Mouse (Mus musculus): Measurements from ENCODE around the gene Rasa2. TPM values are rescaled to one million over a fixed set of nuclear protein-coding genes. Genes with fewer than 3 reads are reported as not detected.

The Rasa2 gene
- total RNA-seq, 1 experiment: 9.7 TPM

DNA sequence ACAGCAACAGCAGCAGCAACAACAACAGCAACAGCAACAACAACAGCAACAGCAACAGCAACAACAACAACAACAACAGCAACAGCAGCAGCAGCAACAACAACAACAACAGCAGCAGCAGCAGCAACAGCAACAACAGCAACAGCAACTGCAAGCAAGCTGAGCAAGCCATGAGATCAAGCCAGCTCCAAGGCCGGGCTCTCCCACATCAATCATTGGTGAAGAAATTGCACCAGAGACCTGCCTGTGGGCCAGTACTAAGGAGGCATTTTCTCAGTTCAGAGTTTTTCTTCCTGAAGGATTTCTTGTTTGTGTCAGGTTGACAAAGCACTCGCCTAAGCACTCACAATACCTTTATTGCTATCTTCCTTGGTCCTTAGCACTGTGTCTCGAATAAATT is 114.6 kb downstream of the Rasa2 start:
- no peak overlapping the region for H3K27ac ChIP-seq (ENCODE audit: insufficient read depth, low read depth, low read length, poor library complexity, severe bottlenecking)
- no peak overlapping the region for H3K9ac ChIP-seq (ENCODE audit: insufficient read depth, low read depth, low read length, poor library complexity, severe bottlenecking)
- no peaks in the 10 kb centered on the region for H3K36me3 ChIP-seq (ENCODE audit: control insufficient read depth, insufficient read depth, low read length, poor library complexity, severe bottlenecking)
- TF ChIP-seq CHD2 (IDR thresholded peaks at IDR 0.05; ENCODE audit: low read depth, low read length) (no peak), ZNF384 (IDR thresholded peaks at IDR 0.05; ENCODE audit: low read depth, low read length) (no peak), HCFC1 (IDR thresholded peaks at IDR 0.05; ENCODE audit: borderline replicate concordance, insufficient read depth, low read length) (no peak), MAFK (IDR thresholded peaks at IDR 0.05; ENCODE audit: insufficient read depth, low read depth, low read length) (no peak), ZC3H11A (IDR thresholded peaks at IDR 0.05; ENCODE audit: borderline replicate concordance, low read depth, low read length) (no peak)
- in situ Hi-C loops (cut with MboI; ENCODE audit: low sequenced_read_pairs in 2 of 2, unreplicated experiment in 2 of 2): no loop called here
- H3K4me1 ChIP-seq (ENCODE audit: control insufficient read depth in 2 of 2, insufficient read depth in 2 of 2, low read length in 2 of 2, poor library complexity in 1 of 2): peaks cover 0 to 11% of the 10 kb centered on the region in 2 experiments; a peak in 1 of 4 replicates
- no peak overlapping the region for H3K4me3 ChIP-seq (ENCODE audit: insufficient read depth in 1 of 2, low read depth in 1 of 2, low read length in 2 of 2, poor library complexity in 1 of 2, severe bottlenecking in 1 of 2)
- no peaks in the 10 kb centered on the region for H3K9me3 ChIP-seq (ENCODE audit: control insufficient read depth, insufficient read depth, low read depth, low read length)
- no peak for DNase-seq (ENCODE audit: low read depth, low spot score)

DNA sequence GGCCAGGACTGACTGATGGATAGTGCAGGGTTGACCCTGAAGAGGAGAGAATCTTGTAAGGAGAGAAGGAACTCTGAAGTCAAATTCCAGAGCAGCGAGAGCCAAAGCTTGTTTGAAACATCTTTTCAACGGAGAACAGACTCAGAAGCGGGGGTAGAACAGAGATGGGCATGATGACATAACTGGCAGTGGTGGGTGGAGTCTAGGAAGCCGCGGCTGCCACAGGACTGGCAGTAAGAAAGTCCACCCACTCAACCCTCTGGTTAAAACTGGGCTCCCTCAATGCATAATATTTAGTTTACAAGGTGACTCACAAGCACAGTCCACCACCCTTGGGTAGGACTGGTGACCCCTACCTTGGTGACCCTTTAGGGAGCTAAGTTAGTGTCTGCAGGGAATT is 115.7 kb downstream of the Rasa2 start:
- peaks cover 0 to 11% of the 10 kb centered on the region in 2 experiments; a peak in 1 of 4 replicates for H3K4me1 ChIP-seq (ENCODE audit: control insufficient read depth in 2 of 2, insufficient read depth in 2 of 2, low read length in 2 of 2, poor library complexity in 1 of 2)
- H3K4me3 ChIP-seq (ENCODE audit: insufficient read depth in 1 of 2, low read depth in 1 of 2, low read length in 2 of 2, poor library complexity in 1 of 2, severe bottlenecking in 1 of 2): no peak overlapping the region
- DNase-seq (ENCODE audit: low read depth, low spot score): no peak
- no peaks in the 10 kb centered on the region for H3K36me3 ChIP-seq (ENCODE audit: control insufficient read depth, insufficient read depth, low read length, poor library complexity, severe bottlenecking)
- no peak overlapping the region for H3K9ac ChIP-seq (ENCODE audit: insufficient read depth, low read depth, low read length, poor library complexity, severe bottlenecking)
- no peak for TF ChIP-seq MAFK (IDR thresholded peaks at IDR 0.05; ENCODE audit: insufficient read depth, low read depth, low read length)
- TF ChIP-seq CHD2 (IDR thresholded peaks at IDR 0.05; ENCODE audit: low read depth, low read length): no peak
- TF ChIP-seq HCFC1 (IDR thresholded peaks at IDR 0.05; ENCODE audit: borderline replicate concordance, insufficient read depth, low read length): no peak
- TF ChIP-seq ZC3H11A (IDR thresholded peaks at IDR 0.05; ENCODE audit: borderline replicate concordance, low read depth, low read length): no peak
- no peak for TF ChIP-seq ZNF384 (IDR thresholded peaks at IDR 0.05; ENCODE audit: low read depth, low read length)
- in situ Hi-C loops (cut with MboI; ENCODE audit: low sequenced_read_pairs in 2 of 2, unreplicated experiment in 2 of 2): no loop called here
- no peaks in the 10 kb centered on the region for H3K9me3 ChIP-seq (ENCODE audit: control insufficient read depth, insufficient read depth, low read depth, low read length)
- no peak overlapping the region for H3K27ac ChIP-seq (ENCODE audit: insufficient read depth, low read depth, low read length, poor library complexity, severe bottlenecking)

DNA sequence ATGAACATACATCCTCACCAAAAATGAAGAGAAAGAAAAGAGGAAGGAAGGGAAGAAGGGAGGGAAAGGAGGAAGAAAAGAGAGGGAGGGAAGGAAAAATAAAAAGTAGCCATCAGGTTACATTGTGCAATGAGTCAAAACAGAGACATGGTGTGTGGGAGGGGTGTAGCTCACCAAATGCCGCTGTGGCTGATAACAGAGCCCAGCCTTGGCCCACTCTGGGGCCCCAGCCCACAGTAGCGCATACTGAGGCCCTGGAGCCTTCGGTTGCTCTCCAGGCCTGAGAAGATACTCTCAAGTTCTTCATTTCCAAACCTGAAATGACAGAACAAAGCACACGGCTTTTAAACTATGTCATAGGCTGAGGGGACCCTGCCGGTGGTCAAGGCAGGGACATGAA is 117.1 kb downstream of the Rasa2 start:
- no peak for TF ChIP-seq ZC3H11A (IDR thresholded peaks at IDR 0.05; ENCODE audit: borderline replicate concordance, low read depth, low read length)
- no peak for TF ChIP-seq MAFK (IDR thresholded peaks at IDR 0.05; ENCODE audit: insufficient read depth, low read depth, low read length)
- TF ChIP-seq CHD2 (IDR thresholded peaks at IDR 0.05; ENCODE audit: low read depth, low read length): no peak
- no peak for TF ChIP-seq HCFC1 (IDR thresholded peaks at IDR 0.05; ENCODE audit: borderline replicate concordance, insufficient read depth, low read length)
- TF ChIP-seq ZNF384 (IDR thresholded peaks at IDR 0.05; ENCODE audit: low read depth, low read length): no peak
- no peak for DNase-seq (ENCODE audit: low read depth, low spot score)
- H3K9ac ChIP-seq (ENCODE audit: insufficient read depth, low read depth, low read length, poor library complexity, severe bottlenecking): no peak overlapping the region
- H3K4me3 ChIP-seq (ENCODE audit: insufficient read depth in 1 of 2, low read depth in 1 of 2, low read length in 2 of 2, poor library complexity in 1 of 2, severe bottlenecking in 1 of 2): no peak overlapping the region
- in situ Hi-C loops (cut with MboI; ENCODE audit: low sequenced_read_pairs in 2 of 2, unreplicated experiment in 2 of 2): no loop called here
- H3K36me3 ChIP-seq (ENCODE audit: control insufficient read depth, insufficient read depth, low read length, poor library complexity, severe bottlenecking): no peaks in the 10 kb centered on the region
- no peak overlapping the region for H3K27ac ChIP-seq (ENCODE audit: insufficient read depth, low read depth, low read length, poor library complexity, severe bottlenecking)
- H3K9me3 ChIP-seq (ENCODE audit: control insufficient read depth, insufficient read depth, low read depth, low read length): no peaks in the 10 kb centered on the region
- peaks cover 0 to 11% of the 10 kb centered on the region in 2 experiments; a peak in 1 of 4 replicates for H3K4me1 ChIP-seq (ENCODE audit: control insufficient read depth in 2 of 2, insufficient read depth in 2 of 2, low read length in 2 of 2, poor library complexity in 1 of 2)

DNA sequence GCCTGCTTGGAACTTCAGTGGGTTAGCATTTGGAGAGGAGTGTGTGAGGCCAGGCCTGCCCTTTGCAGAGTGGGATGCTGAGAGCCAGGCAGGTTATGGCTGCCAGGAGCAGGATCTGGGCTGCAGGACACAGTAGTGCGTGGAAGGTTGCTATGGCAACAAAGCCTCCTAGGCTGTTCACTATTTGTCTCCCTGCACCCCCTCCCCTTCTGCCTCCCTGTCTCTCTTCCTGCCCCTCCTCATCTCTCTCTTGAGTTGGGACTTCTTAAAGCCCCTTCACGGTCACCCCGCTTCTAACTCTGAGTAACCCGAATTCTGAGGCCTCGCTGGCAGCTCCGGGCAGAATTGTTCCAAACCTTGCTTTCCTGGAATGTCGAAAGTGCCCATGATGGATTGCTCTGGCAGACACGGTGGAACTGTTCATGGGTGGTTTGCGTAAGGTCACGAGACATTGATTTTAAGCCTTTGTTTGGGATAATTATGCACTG is 125.4 kb downstream of the Rasa2 start:
- no peak for DNase-seq (ENCODE audit: low read depth, low spot score)
- no peak overlapping the region for H3K4me3 ChIP-seq (ENCODE audit: insufficient read depth in 1 of 2, low read depth in 1 of 2, low read length in 2 of 2, poor library complexity in 1 of 2, severe bottlenecking in 1 of 2)
- H3K9me3 ChIP-seq (ENCODE audit: control insufficient read depth, insufficient read depth, low read depth, low read length): no peaks in the 10 kb centered on the region
- no peak overlapping the region for H3K27ac ChIP-seq (ENCODE audit: insufficient read depth, low read depth, low read length, poor library complexity, severe bottlenecking)
- H3K9ac ChIP-seq (ENCODE audit: insufficient read depth, low read depth, low read length, poor library complexity, severe bottlenecking): no peak overlapping the region
- TF ChIP-seq ZNF384 (IDR thresholded peaks at IDR 0.05; ENCODE audit: low read depth, low read length) (no peak), MAFK (IDR thresholded peaks at IDR 0.05; ENCODE audit: insufficient read depth, low read depth, low read length) (no peak), ZC3H11A (IDR thresholded peaks at IDR 0.05; ENCODE audit: borderline replicate concordance, low read depth, low read length) (no peak), CHD2 (IDR thresholded peaks at IDR 0.05; ENCODE audit: low read depth, low read length) (no peak), HCFC1 (IDR thresholded peaks at IDR 0.05; ENCODE audit: borderline replicate concordance, insufficient read depth, low read length) (no peak)
- H3K4me1 ChIP-seq (ENCODE audit: control insufficient read depth in 2 of 2, insufficient read depth in 2 of 2, low read length in 2 of 2, poor library complexity in 1 of 2): peaks cover 0 to 8% of the 10 kb centered on the region in 2 experiments; a peak in 2 of 4 replicates
- H3K36me3 ChIP-seq (ENCODE audit: control insufficient read depth, insufficient read depth, low read length, poor library complexity, severe bottlenecking): no peaks in the 10 kb centered on the region
- in situ Hi-C loops (cut with MboI; ENCODE audit: low sequenced_read_pairs in 2 of 2, unreplicated experiment in 2 of 2): no loop called here

Data from ES-E14 (cell line).